Mouse (Mus musculus) left cerebral cortex, postnatal 4 days (tissue): ENCODE measurements at regions not wholly inside any gene's neighbourhood (a gene's known extent, or its start where the extent isn't known, plus 50 kb on each side); places are given as distances from the start of the nearest gene placed in this dataset.

Experiments used
- DNase-seq: peaks from one replicate; pipeline ENCODE4 v3.0.0-alpha.2; 2022
- intact Hi-C: fragments of 180-260 bp; cut with DNase I; formaldehyde crosslinking; loops from one replicate; pipeline ENCODE4 v1.15.1; 2025

DNA sequence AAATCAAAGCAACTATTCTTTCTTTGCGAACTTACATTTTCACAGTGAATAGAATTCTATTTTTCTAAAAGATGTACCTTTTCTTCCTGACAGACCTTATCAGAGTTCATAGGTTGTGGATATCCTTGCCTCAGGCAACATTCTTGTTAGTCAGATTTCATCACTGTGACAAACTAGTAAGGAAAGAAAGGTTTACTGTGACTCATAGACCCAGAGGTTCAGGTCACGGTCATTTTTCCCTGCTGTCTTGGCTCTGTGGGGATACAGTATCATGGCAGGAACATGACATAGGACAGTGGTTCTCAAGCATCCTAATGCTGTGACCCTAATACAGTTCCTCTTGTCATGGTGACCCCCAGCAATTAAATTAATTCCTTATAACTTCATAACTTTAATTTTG, 78.4 kb upstream of the Akt3 start:
- no peak for DNase-seq
- intact Hi-C loops, result no loop called here

DNA sequence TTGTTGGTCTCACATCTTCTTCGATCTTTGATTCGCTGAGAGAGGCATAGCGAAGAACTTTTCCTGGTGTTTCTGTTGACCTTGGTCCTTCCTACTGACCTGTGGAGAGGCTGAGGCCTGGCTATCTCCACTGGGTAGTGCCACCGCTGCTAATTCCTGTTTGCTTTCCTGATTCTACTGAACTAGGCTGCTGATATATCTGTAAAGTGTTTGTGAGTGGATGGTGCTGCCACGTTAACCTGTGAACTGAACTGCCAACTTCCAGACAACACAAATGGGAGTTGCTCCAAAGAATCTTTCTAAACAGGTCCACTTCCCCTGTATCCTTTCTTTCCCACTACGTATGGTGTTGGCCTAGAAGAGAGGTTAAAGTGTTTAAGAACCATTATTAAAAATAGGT, 78.0 kb upstream of the Akt3 start:
- DNase-seq, result no peak
- intact Hi-C loops, result no loop called here

GRCm38 (mm10) chr1:177323366-177323765, 65.4 kb upstream of the Akt3 start:
- intact Hi-C loops, result no loop called here
- no peak for DNase-seq

GRCm38 (mm10) chr1:177322745-177323299, 64.8 kb upstream of the Akt3 start:
- DNase-seq, result peak; percentile 25
- intact Hi-C loops, result no loop called here

GRCm38 (mm10) chr1:177322307-177322685, 64.3 kb upstream of the Akt3 start:
- no peak for DNase-seq
- intact Hi-C loops, result no loop called here

DNA sequence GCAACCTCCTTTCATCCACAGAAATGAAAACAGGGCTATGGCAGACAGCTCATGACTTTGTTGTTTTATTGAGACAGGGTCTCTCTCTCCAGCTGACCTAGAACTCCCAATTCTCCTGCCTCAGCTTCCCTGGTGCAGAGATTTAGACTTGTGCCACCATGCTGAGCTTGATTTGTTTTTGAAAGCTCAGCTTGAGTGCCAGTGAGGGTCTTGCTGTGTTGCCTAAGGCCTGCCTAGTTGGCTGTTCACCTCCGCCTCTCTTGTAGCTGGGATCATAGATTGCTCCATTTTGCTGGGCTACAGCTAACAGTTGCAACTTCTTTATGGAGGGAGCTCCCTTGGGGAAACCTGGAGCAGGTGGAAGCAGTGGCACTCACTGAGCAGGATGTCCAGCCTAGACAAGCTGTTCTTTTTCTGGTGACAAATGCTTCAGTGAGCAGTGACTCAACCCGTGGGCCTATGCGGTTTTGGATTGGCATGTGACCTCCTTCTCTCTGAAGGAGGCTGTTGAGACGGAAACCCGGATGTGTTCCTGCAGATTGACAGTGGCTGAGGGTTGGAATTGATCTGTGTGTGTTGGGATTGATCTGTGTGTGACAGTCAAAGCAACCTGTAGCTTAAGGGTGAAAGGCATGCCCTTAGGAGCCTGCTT, 63.8 kb upstream of the Akt3 start:
- DNase-seq, result no peak
- intact Hi-C loops, result no loop called here

DNA sequence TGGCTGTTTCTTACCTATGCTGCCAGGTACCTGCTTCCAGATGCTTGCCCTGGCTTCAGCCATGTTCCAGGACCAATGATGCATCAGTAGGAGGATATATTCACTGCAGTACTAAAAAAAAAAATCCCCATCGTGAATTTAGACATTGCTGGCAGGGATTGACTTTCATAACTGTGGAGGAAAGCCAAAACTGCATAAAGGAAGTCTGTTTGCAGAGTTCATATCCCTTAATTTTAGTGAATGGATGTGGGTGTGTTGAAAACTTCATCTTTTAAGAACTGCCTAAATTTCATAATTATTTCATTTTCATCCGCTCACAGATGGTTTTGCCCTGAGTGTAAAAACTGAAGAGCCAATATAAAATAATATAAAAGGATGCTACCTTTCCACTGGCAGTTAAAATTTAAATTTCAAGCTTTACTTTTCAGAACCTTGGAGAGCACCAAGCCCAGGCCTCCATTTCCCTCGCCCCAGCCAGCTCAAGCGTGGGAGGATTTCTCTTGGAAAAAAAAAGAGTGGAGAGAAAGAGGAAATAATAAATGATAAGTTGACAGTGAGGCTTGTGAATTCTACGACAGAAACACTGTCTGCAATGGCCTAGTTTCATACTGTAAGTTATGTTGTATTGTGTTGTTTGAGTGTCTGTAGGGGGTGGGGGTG, 50.3 kb upstream of the Akt3 start:
- intact Hi-C loops, result no loop called here

More for the DNA sequence above, 50.3 kb upstream of the Akt3 start:
- DNase-seq, result no peak
